Mouse (Mus musculus): Measurements from ENCODE around the gene Stxbp2.

DNA sequence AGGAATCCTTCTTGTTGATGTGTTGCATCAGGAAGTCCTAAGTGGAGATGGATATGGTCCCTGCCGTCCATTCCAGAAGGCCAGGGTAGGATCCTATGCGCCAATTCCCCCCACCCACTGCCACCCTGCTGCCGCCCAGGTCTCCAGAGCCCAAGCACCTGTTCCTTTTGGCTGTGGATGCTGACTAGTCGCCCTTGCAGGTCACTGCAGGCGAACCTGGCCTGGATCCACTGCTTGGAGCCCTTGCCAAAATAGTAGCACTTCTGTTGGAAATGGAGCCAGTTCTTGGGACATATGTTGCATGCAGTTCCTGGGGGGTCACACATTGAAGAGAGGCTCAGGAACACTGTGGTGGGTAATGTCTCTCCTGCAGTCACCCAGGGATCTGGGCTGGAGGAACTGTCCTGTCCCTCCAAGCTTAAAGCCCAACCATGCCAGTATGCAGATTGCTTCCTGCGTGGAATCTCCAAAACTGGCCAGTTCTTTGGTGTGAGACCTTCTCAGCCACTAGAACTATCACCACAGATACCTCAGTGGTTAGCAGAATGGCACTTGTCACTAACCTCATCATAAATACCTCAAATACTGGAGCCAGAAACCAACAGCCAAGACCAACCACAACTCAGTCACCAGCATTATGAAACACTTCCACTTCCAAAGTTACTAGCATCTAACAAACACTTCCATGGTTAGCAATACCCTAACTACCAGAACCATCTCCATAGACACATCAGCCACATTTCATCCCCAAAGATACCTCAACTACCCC lies 52.8 kb downstream of the Stxbp2 start:
- TF ChIP-seq CTCF (IDR thresholded peaks at IDR 0.05; ENCODE audit: low read depth, low read length) (no peak), TAL1 (conservative IDR thresholded peaks at IDR 0.05; ENCODE audit: low read depth, low read length) (no peak), GATA1 (IDR thresholded peaks at IDR 0.05; ENCODE audit: borderline replicate concordance, low read length) (no peak)

Measured in G1E (cell line).